Mouse (Mus musculus): Measurements from ENCODE around the gene Srxn1. TPM values are rescaled to one million over a fixed set of nuclear protein-coding genes. Genes with fewer than 3 reads are reported as not detected.

Gene Srxn1
- polyA plus RNA-seq, 1 experiment: 2.6 TPM

DNA sequence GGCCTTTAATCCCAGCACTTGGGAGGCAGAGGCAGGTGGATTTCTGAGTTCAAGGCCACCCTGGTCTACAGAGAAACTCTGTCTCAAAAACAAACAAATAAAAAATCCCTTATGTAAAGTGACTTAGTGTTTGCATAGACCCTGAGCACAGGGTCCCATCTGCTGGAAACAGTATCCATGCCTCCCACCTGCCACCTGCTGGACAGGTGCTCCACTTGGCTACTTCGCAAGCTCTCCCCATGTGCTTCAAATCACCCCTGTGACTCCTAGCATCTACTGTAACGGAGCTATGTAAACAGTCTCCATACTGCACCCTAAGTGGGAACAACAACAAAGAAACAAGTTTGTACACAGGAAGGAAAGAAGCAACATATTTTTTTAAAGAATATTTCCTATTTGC, 23.3 kb downstream of the Srxn1 start:
- Histone ChIP-seq H3K27me3 (ENCODE audit: control insufficient read depth) (peaks cover 19% of the 10 kb centered on the region), H3K9me3 (ENCODE audit: control insufficient read depth, low read length) (0 out of 2 replicates have a peak, but pooled peaks cover 2% of the 10 kb centered on the region), H3K4me3 (replicated peaks) (no peak overlapping the region), H3K36me3 (ENCODE audit: control insufficient read depth) (no peaks in the 10 kb centered on the region), H3K4me1 (ENCODE audit: control insufficient read depth) (peaks cover 24% of the 10 kb centered on the region)
- TF ChIP-seq GATA1 (IDR thresholded peaks at IDR 0.05; ENCODE audit: low read length) (no peak), TAL1 (IDR thresholded peaks at IDR 0.05; ENCODE audit: low read length) (no peak)

DNA sequence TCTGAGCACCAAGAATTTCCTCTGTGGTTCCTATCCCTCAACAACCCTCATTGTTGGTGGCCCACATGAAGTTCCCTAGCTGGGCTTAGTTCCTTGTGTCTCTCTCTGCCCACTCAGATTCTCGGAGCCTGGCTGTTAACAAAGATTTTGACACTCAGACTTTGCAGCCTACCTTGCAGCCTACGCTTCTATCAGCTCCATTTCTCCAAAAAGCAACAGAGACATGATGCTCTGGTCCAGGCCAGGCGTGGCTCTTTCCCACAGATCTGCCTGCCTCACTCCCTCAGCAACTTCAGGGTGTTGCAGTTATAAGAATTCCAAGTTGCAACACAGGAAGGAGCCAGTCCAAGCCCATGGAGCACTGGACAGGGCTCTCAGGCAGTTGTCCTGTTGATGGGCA, 24.5 kb downstream of the Srxn1 start:
- no peaks in the 10 kb centered on the region for H3K36me3 ChIP-seq (ENCODE audit: control insufficient read depth)
- 0 out of 2 replicates have a peak, but pooled peaks cover 2% of the 10 kb centered on the region for H3K9me3 ChIP-seq (ENCODE audit: control insufficient read depth, low read length)
- peaks cover 12% of the 10 kb centered on the region for H3K4me1 ChIP-seq (ENCODE audit: control insufficient read depth)
- H3K27me3 ChIP-seq (ENCODE audit: control insufficient read depth): peaks cover 25% of the 10 kb centered on the region
- TF ChIP-seq GATA1 (IDR thresholded peaks at IDR 0.05; ENCODE audit: low read length) (no peak), TAL1 (IDR thresholded peaks at IDR 0.05; ENCODE audit: low read length) (no peak)
- H3K4me3 ChIP-seq (replicated peaks): no peak overlapping the region

DNA sequence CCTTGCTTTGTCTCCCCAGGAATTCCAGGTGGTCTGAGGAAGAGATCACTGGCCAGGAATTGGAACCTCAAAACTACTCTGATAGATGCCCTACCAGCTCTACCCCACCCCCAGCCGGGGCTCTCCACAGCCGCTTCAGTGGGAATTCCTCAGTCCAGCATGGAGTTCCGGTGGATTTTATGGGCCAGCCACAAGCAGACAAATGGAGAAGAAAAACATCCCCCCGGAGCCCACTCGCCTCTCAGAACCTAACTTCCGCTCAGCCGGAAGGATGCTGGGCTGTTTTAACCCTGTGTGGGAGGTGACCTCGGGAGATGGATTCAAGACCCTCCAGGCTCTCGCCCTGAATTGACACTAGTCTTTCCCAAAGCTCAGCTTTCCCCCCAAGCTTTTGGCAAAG, 26.7 kb downstream of the Srxn1 start:
- Histone ChIP-seq H3K27me3 (ENCODE audit: control insufficient read depth) (peaks cover 34% of the 10 kb centered on the region), H3K9me3 (ENCODE audit: control insufficient read depth, low read length) (0 out of 2 replicates have a peak, but pooled peaks cover 2% of the 10 kb centered on the region), H3K4me1 (ENCODE audit: control insufficient read depth) (peaks cover 3% of the 10 kb centered on the region; the same call in 1 of the 2 replicates), H3K4me3 (replicated peaks) (no peak overlapping the region), H3K36me3 (ENCODE audit: control insufficient read depth) (no peaks in the 10 kb centered on the region)
- no peak for TF ChIP-seq TAL1 (IDR thresholded peaks at IDR 0.05; ENCODE audit: low read length)
- no peak for TF ChIP-seq GATA1 (IDR thresholded peaks at IDR 0.05; ENCODE audit: low read length)

DNA sequence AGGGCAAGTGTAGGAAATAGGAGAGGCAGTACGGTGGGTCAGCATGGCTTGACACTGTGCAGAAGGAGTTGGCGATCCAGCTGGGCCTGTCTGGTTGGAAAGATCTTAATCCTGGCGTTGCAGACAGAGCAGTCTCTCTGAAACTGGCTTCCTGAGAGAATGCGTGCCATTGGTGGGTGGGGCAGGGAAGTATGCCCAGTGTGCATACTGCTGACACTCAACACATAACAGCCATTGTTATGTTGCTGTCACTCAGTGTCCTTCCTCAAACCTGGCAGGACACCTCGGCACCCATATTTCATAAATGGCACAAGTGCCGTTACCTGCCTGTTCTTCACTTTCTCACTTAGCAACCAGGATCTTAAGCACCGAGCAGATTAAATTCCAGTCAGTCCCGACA, 27.4 kb downstream of the Srxn1 start:
- peaks cover 40% of the 10 kb centered on the region for H3K27me3 ChIP-seq (ENCODE audit: control insufficient read depth)
- H3K36me3 ChIP-seq (ENCODE audit: control insufficient read depth): no peaks in the 10 kb centered on the region
- H3K9me3 ChIP-seq (ENCODE audit: control insufficient read depth, low read length): 0 out of 2 replicates have a peak, but pooled peaks cover 2% of the 10 kb centered on the region
- H3K4me1 ChIP-seq (ENCODE audit: control insufficient read depth): peaks cover 3% of the 10 kb centered on the region; the same call in 1 of the 2 replicates
- H3K4me3 ChIP-seq (replicated peaks): no peak overlapping the region
- TF ChIP-seq GATA1 (IDR thresholded peaks at IDR 0.05; ENCODE audit: low read length): no peak
- TF ChIP-seq TAL1 (IDR thresholded peaks at IDR 0.05; ENCODE audit: low read length): no peak

DNA sequence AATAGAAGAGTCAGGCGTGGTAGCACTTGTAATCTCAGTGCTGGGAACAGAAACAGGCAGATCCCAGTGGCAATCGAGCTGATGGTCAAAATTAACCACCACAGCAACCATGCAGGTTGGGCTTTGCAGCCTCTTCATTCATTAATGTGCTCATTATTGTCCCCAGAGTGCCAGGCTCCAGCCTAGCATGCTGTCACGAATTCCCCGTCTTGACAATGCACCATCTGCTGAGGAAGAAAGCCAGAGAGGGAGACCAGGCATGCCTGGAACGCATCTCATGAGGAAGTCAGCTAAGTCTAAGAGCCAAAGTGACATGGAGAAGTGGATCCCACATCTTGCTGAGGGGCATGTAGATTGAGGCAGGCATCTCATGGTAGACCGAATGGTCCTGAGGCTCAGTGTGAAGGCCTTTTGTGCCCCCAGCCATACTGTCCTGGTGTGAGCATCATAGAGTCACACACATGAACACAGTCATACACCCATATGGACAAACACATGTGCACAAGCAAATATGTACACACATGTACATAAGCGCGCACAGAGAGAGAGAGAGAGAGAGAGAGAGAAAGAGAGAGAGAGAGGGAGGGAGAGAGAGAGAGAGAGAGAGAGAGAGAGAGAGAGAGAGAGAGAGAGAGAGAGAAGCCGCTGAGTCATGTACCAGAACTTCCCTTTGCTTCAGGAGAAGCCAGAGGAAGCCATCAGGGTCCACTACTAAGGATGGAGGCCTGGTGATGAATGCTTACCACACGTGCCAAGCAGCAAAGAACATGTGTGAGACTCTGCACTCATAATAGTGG, 34.1 kb downstream of the Srxn1 start:
- Histone ChIP-seq H3K9me3 (ENCODE audit: control insufficient read depth, low read length) (peaks cover 4% of the 10 kb centered on the region; the same call in 1 of the 2 replicates), H3K27me3 (ENCODE audit: control insufficient read depth) (peaks cover 70% of the 10 kb centered on the region)

DNA sequence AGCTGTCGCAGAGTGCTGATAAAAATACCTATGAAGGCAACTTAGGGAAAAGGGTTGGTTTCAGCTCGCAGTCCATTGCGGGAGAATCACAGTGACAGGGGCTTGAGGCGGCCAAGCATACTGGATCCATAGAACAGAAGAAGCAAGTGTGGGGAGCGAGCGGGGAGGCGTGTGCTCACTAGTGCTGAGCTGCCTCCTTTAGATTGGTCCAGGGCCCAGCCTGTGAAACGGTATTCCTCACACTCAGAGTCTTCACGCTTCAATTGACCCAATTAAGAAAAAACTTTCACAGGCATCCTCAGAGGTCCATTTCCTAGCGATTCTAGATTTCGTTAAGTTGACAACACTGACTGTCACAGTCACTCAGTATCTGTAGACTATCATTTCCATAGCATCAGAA, 35.6 kb downstream of the Srxn1 start:
- Histone ChIP-seq H3K36me3 (ENCODE audit: control insufficient read depth) (no peaks in the 10 kb centered on the region), H3K9me3 (ENCODE audit: control insufficient read depth, low read length) (peaks cover 4% of the 10 kb centered on the region; the same call in 1 of the 2 replicates), H3K27me3 (ENCODE audit: control insufficient read depth) (peaks cover 79% of the 10 kb centered on the region), H3K4me3 (replicated peaks) (no peak overlapping the region), H3K4me1 (ENCODE audit: control insufficient read depth) (peaks cover 16% of the 10 kb centered on the region)
- TF ChIP-seq TAL1 (IDR thresholded peaks at IDR 0.05; ENCODE audit: low read length): no peak
- TF ChIP-seq GATA1 (IDR thresholded peaks at IDR 0.05; ENCODE audit: low read length): no peak

More for the DNA sequence above, 34.1 kb downstream of the Srxn1 start:
- Histone ChIP-seq H3K4me3 (replicated peaks) (no peak overlapping the region), H3K4me1 (ENCODE audit: control insufficient read depth) (peaks cover 16% of the 10 kb centered on the region), H3K36me3 (ENCODE audit: control insufficient read depth) (no peaks in the 10 kb centered on the region)
- TF ChIP-seq TAL1 (IDR thresholded peaks at IDR 0.05; ENCODE audit: low read length): no peak
- no peak for TF ChIP-seq GATA1 (IDR thresholded peaks at IDR 0.05; ENCODE audit: low read length)

DNA sequence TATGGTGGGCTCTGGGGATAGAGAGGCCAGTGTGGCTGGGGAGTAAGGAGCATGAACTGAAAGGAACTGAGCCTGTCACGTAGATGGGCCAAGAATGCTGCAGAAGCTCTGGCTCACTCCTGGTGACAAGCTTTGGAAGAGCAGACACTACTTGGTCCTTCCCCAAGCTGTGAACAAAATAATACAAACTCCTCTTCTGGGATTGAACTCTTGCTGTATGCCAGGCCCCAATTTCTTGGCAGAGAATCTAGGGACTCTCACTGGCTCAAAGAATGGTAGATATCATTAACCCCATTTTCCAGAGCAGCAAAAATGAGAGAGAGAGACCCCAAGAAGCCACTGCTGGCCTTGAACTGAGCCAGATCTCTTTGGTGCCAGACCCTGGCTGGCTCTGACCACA, 36.2 kb downstream of the Srxn1 start:
- peaks cover 16% of the 10 kb centered on the region for H3K4me1 ChIP-seq (ENCODE audit: control insufficient read depth)
- H3K9me3 ChIP-seq (ENCODE audit: control insufficient read depth, low read length): peaks cover 4% of the 10 kb centered on the region; the same call in 1 of the 2 replicates
- no peak for TF ChIP-seq GATA1 (IDR thresholded peaks at IDR 0.05; ENCODE audit: low read length)
- no peak for TF ChIP-seq TAL1 (IDR thresholded peaks at IDR 0.05; ENCODE audit: low read length)
- H3K27me3 ChIP-seq (ENCODE audit: control insufficient read depth): peaks cover 76% of the 10 kb centered on the region
- H3K36me3 ChIP-seq (ENCODE audit: control insufficient read depth): no peaks in the 10 kb centered on the region
- H3K4me3 ChIP-seq (replicated peaks): no peak overlapping the region

DNA sequence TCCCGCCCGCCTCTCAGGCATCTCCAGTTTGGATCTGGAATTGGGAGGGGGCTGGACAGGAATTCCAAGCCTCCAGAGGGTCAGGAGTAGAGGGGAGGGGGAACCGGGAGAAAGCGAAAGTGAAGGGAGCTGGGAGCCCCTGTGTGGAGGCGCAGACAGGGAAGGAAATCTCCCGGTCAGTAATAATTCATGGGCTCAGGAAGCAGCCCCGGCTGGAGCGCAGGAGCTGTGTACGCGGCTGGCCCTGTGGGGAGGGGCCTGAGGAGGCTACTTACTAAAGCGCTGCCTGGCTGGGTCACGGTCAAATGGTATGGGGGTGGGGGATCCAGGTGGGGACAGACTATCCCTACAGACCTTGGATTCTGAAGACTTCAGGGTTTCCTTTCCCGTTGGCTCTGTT, 36.7 kb downstream of the Srxn1 start:
- TF ChIP-seq TAL1 (IDR thresholded peaks at IDR 0.05; ENCODE audit: low read length): no peak
- TF ChIP-seq GATA1 (IDR thresholded peaks at IDR 0.05; ENCODE audit: low read length): no peak

DNA sequence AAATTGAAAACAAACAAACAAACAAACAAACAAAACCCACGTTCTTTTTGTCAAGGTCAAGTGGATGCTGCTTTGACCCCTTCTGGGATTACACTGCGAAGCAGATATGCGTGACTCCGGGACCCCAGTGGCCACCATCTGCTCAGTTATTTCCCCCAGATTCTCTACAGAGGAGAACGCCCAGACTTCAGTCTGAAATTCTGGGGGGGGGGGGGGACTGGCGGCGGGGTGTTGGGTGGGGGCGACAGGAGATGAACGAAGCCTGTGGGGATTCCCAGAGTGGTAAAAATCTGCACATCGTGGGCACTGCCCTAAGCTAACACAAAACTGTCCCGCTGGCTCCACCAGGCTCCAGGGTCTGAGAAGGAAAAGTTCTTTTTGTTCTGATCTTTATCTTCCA, 37.3 kb downstream of the Srxn1 start:
- no peak for TF ChIP-seq TAL1 (IDR thresholded peaks at IDR 0.05; ENCODE audit: low read length)
- no peak for TF ChIP-seq GATA1 (IDR thresholded peaks at IDR 0.05; ENCODE audit: low read length)
- Histone ChIP-seq H3K27me3 (ENCODE audit: control insufficient read depth) (peaks cover 70% of the 10 kb centered on the region), H3K4me3 (replicated peaks) (no peak overlapping the region), H3K4me1 (ENCODE audit: control insufficient read depth) (peaks cover 16% of the 10 kb centered on the region), H3K36me3 (ENCODE audit: control insufficient read depth) (no peaks in the 10 kb centered on the region), H3K9me3 (ENCODE audit: control insufficient read depth, low read length) (peaks cover 4% of the 10 kb centered on the region; the same call in 1 of the 2 replicates)

More for the DNA sequence above, 36.7 kb downstream of the Srxn1 start:
- Histone ChIP-seq H3K4me1 (ENCODE audit: control insufficient read depth) (peaks cover 16% of the 10 kb centered on the region), H3K9me3 (ENCODE audit: control insufficient read depth, low read length) (peaks cover 4% of the 10 kb centered on the region; the same call in 1 of the 2 replicates), H3K27me3 (ENCODE audit: control insufficient read depth) (peaks cover 75% of the 10 kb centered on the region), H3K36me3 (ENCODE audit: control insufficient read depth) (no peaks in the 10 kb centered on the region), H3K4me3 (replicated peaks) (no peak overlapping the region)

Measured in erythroblast, embryonic 14.5 days (primary cell).